Mouse (Mus musculus) erythroblast, embryonic 14.5 days (primary cell): ENCODE data around the gene Ep400.

Experiments
- GATA1 ChIP-seq: IDR thresholded peaks from 2 replicates; pipeline ENCODE4 v1.6.1; 2012; ENCODE audit warnings: low read length, inconsistent platforms, mixed read lengths
- TAL1 ChIP-seq: IDR thresholded peaks from 3 replicates; pipeline ENCODE4 v1.6.1; 2012; ENCODE audit warnings: low read length, inconsistent platforms, mixed read lengths

DNA sequence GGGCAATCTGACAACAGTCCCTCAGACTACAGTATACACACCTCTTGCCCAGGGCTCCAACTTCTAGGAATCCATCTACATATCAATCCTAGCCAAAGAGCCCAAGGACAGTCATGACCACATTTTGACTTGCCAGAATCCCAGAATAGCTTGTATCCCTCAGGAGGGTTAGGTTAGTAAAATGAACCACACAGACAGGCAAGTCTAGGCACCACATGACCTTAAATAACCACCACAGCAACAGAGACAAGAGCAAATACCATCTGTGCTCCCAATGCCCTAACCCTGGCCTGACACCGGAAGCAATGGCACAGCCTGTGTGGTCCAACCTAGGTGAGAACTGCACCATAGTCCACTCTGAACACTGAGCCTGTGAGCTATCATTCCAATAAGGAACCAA is 36.2 kb upstream of the Ep400 start:
- no peak for TF ChIP-seq GATA1
- no peak for TF ChIP-seq TAL1
